Mouse (Mus musculus): ENCODE data around the gene Psmc3ip. TPM values are rescaled to one million over a fixed set of nuclear protein-coding genes. Genes with fewer than 3 reads are reported as not detected.
A peak's percentile ranks its signal among the peaks of the same experiment; 100 is the strongest.
"Not testable (repeated sequence)": the region's sequence is repeated elsewhere in the genome, so short reads cannot be mapped to it uniquely, and the experiment has no call there.

The Psmc3ip gene
- polyA plus RNA-seq, 1 experiment from 2014 or later, result 45.7 TPM

DNA sequence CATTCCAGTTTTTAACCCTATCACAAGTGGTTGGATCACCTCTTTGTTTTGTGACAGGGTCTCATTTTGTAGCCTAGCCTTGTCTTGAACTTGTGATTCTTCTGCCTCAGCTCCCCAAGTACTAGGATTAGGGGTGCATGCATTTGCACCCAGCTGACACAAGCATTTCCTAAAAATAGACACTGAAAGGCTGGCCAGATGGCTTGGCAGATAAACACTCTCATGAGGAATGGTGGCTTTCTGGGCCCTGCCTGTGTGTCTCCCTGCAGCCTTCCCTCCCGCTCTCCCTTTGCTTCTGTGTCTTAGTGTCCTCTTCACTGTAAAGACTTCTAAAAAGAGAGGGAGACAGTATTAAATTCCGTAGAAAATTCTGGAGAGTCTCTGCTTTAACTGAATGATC is 36.0 kb upstream of the Psmc3ip start:
- no peak for ATAC-seq (ENCODE audit: insufficient number of reproducible peaks, insufficient read depth, low FRiP score, low TSS enrichment)
- H3K4me1 ChIP-seq, result no peaks in the 10 kb centered on the region
- H3K9ac ChIP-seq, result no peak overlapping the region
- peaks cover 9% of the 10 kb centered on the region for H3K36me3 ChIP-seq
- H3K4me2 ChIP-seq (replicated peaks), result no peak overlapping the region
- WGBS, result 95% methylated on average over 2 of the region's 2 CpGs
- no peaks in the 10 kb centered on the region for H3K9me3 ChIP-seq
- no peaks in the 10 kb centered on the region for H3K27me3 ChIP-seq
- no peak overlapping the region for H3K27ac ChIP-seq
- H3K4me3 ChIP-seq, result no peak overlapping the region

DNA sequence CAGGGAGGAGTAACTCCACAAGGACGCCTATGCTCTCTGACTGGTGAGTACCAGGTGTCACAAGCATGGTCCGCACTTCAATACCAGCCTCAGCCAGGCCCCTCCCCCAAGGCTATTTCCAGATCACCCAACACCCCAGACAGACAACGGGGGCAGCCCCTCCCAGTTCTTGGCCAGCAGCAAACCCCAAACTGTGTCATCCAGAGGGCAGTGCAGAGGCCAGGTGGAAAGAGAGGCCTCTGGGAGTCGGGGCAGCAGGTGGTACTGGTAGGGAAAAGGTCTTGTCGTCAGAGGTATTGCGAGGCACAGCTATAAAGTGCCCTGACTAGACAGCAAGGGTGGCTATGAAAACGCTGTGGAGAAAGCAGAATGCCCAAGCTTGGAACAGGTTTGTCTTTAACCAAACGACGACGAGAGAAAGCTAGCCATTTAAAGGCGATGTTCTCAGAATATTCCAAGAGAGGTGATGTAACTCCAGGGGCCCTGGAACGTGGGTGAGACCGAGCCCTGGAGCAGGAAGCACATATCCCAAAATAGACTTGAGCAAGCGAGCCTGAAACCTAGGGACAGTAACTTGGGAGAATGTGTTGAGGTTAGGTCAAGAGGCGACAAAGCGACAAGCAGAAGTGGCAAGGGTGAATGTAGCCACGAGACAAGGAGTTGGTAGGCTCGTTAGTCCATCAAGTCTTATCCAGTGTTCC is 35.0 kb upstream of the Psmc3ip start:
- Histone ChIP-seq H3K4me3 (no peak overlapping the region), H3K4me2 (replicated peaks) (no peak overlapping the region), H3K4me1 (no peaks in the 10 kb centered on the region), H3K27ac (no peak overlapping the region), H3K9me3 (no peaks in the 10 kb centered on the region), H3K9ac (no peak overlapping the region), H3K36me3 (peaks cover 19% of the 10 kb centered on the region), H3K27me3 (no peaks in the 10 kb centered on the region)
- WGBS, result 51% methylated on average over 18 of the region's 18 CpGs
- ATAC-seq (ENCODE audit: insufficient number of reproducible peaks, insufficient read depth, low FRiP score, low TSS enrichment), result no peak

DNA sequence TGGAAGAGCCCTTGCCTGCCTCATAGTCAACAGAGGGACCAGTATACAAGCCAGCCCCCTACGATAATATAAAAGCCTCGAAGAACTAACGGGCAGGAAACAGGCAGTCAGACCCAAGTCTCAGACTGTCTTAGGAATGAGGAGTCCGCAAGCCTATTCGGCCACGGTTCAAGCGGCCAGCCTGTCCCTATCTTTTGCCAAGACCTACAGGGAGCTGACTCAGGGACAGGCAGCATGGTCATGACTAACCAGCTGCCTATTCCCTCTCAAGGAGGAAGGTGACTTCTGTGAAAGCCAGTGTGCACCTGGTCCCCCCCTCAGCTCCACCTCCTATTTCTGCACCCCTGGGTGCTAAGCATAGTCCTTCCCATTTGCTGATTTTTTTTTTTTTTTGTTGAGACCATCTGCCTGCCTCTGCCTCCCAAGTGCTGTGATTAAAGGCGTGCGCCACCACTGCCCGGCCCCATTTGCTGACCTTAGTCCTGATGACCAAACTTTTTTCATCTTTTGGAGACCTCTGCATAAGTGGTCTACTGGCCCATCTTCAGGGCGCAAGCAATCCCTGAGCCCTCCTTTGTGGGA is 33.9 kb upstream of the Psmc3ip start:
- no peaks in the 10 kb centered on the region for H3K27me3 ChIP-seq
- H3K9ac ChIP-seq, result no peak overlapping the region
- H3K36me3 ChIP-seq, result peaks cover 26% of the 10 kb centered on the region
- no peak overlapping the region for H3K4me3 ChIP-seq
- no peak for ATAC-seq (ENCODE audit: insufficient number of reproducible peaks, insufficient read depth, low FRiP score, low TSS enrichment)
- no peaks in the 10 kb centered on the region for H3K9me3 ChIP-seq
- no peaks in the 10 kb centered on the region for H3K4me1 ChIP-seq
- H3K4me2 ChIP-seq (replicated peaks), result no peak overlapping the region
- H3K27ac ChIP-seq, result no peak overlapping the region
- 83% methylated on average over 11 of the region's 11 CpGs for WGBS

DNA sequence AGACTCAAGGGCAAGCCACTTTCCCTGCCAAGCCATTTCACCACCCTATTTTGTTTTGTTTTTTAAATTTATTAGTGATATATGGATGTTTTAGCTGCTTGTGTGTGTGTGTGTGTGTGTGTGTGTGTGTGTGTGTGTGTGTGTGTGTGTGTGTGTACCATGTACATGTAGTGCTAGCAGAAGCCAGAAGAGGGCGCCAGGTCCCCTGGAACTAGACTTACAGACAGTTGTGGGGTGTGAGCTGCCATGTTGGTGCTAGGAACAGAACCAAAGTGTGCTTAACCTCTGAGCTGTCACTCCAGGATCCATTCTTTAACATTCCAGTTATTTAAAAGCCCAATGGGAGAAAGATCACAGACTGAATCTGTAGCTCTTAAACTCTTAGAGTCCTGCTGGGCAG is 31.8 kb upstream of the Psmc3ip start:
- H3K9ac ChIP-seq, result no peak overlapping the region
- ATAC-seq (ENCODE audit: insufficient number of reproducible peaks, insufficient read depth, low FRiP score, low TSS enrichment), result no peak
- no peaks in the 10 kb centered on the region for H3K9me3 ChIP-seq
- peaks cover 45% of the 10 kb centered on the region for H3K36me3 ChIP-seq
- 89% methylated on average over 1 of the region's 1 CpGs for WGBS
- no peak overlapping the region for H3K4me2 ChIP-seq (replicated peaks)
- no peak overlapping the region for H3K27ac ChIP-seq
- H3K4me1 ChIP-seq, result no peaks in the 10 kb centered on the region
- H3K27me3 ChIP-seq, result no peaks in the 10 kb centered on the region
- H3K4me3 ChIP-seq, result no peak overlapping the region

DNA sequence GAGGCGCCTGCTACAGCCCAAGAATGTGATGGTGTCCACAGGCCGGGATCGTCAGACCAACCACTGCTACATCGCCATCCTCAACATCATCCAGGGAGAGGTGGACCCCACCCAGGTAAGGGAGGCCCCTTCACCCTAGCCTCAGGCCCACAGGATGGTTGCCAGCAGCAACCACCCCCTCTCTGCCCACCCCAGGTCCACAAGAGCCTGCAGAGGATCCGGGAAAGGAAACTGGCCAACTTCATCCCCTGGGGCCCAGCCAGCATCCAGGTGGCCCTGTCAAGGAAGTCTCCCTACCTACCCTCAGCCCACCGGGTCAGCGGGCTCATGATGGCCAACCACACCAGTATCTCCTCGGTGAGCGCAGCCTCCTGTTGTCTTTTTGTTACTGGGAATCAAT is 29.8 kb upstream of the Psmc3ip start:
- H3K4me1 ChIP-seq, result peaks cover 12% of the 10 kb centered on the region
- WGBS, result 92% methylated on average over 9 of the region's 9 CpGs
- peaks cover 45% of the 10 kb centered on the region for H3K36me3 ChIP-seq
- not testable (repeated sequence) for H3K9me3 ChIP-seq; H3K9ac ChIP-seq; H3K27ac ChIP-seq; H3K4me3 ChIP-seq; H3K4me2 ChIP-seq (replicated peaks); ATAC-seq (ENCODE audit: insufficient number of reproducible peaks, insufficient read depth, low FRiP score, low TSS enrichment); H3K27me3 ChIP-seq

DNA sequence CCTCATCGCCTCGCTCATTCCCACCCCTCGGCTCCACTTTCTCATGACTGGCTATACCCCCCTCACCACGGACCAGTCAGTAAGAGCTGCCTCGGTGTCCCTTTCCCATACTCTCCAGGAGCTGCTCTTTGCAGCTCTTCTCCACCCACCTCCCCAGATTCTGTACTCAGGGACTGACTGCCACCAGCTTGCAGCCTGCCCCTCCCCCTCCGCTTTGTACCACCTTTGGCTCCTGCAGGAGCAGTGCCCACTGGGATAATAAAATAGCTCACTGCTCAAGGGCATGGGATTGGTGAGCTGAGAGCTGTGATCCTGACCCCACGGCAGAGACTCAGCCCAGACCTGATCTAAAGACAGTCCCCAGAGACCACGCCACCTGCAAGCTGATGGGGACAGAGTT is 29.3 kb upstream of the Psmc3ip start:
- not testable (repeated sequence) for ATAC-seq (ENCODE audit: insufficient number of reproducible peaks, insufficient read depth, low FRiP score, low TSS enrichment); H3K27me3 ChIP-seq; H3K9ac ChIP-seq; H3K9me3 ChIP-seq; H3K27ac ChIP-seq; H3K4me3 ChIP-seq; H3K4me2 ChIP-seq (replicated peaks)
- Histone ChIP-seq H3K36me3 (peaks cover 45% of the 10 kb centered on the region), H3K4me1 (peaks cover 12% of the 10 kb centered on the region)
- 92% methylated on average over 8 of the region's 8 CpGs for WGBS

DNA sequence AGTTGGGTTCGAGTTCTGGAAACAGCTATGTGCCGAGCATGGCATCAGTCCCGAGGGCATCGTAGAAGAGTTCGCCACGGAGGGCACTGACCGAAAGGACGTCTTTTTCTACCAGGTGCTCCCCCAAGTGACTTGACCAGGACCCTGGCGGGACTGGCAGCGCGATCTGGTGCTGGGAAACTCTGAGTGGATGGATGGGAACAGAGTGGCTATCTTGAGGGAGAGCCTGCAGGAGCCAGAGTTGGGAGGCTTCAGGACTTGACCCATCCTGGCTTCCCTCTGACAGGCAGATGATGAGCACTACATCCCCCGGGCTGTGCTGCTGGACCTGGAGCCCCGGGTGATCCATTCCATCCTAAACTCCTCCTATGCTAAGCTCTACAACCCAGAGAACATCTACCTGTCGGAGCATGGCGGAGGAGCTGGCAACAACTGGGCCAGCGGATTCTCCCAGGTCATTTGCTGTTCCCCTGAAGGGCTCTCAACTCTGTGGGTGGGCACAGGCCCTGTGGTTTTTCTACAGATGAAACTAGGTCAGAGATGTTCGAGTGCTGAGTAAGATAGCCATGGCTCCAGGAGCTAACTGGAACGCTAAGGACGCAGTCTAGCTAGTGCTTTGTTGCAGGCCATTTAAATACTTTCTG is 25.4 kb upstream of the Psmc3ip start:
- Histone ChIP-seq H3K9me3 (no peaks in the 10 kb centered on the region), H3K4me1 (peaks cover 27% of the 10 kb centered on the region), H3K36me3 (peaks cover 36% of the 10 kb centered on the region), H3K27me3 (no peaks in the 10 kb centered on the region), H3K9ac (peak overlapping the region; percentile 63), H3K4me2 (replicated peaks) (peak overlapping the region; percentile 96), H3K27ac (peak overlapping the region; percentile 86), H3K4me3 (peak overlapping the region; percentile 92)
- no peak for ATAC-seq (ENCODE audit: insufficient number of reproducible peaks, insufficient read depth, low FRiP score, low TSS enrichment)
- WGBS, result 25% methylated on average over 19 of the region's 19 CpGs

DNA sequence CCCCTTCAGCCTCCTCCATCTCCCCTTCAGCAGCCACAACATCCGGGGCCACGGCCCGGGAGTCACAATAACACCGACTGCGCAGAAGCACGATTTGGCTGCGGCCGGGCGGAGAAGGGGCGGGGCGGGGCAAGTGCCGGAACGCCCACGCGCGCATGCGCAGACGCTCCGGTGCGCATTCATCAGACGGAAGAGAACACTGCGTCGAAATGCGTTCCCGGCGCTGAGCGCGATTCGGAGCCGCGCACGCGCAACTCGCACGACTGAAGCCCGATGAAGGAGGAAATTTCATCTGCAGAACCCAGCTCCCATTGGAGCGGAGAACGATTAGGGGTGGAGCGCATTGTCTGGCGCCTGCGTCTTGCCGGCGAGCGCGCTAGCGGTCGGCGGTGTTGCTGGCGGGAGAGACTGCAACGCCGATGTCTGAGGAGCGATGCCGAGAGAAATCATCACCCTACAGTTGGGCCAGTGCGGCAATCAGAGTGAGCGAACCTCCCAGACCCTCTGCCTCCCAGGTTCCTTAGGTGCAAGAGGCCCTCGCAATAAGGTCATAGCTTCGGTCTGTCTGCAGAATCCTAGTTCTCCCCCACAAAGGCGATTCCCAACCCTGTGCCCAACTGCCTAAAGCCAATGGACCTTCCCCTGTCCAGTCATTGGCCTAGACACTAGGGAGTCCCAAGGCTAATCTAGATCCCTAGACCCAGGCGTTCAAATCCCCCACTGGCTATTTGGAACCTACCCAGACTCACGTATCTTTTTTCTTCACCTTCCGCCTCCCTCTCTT is 24.7 kb upstream of the Psmc3ip start, which contains the start of the genes Retreg3 and Tubg1:
Gene Retreg3 (minus strand): TSS at position 133 of the 784 bp plus-strand sequence.
Gene Tubg1 (plus strand): TSS at position 178 of the 784 bp plus-strand sequence.
- Histone ChIP-seq H3K9me3 (no peaks in the 10 kb centered on the region), H3K27me3 (no peaks in the 10 kb centered on the region), H3K4me2 (replicated peaks) (peak within 1 kb of the TSS; percentile 96), H3K4me3 (peak within 1 kb of the TSS; percentile 92), H3K4me1 (peaks cover 27% of the 10 kb centered on the region), H3K36me3 (peaks cover 29% of the 10 kb centered on the region), H3K27ac (peak within 1 kb of the TSS; percentile 86), H3K9ac (peak within 1 kb of the TSS; percentile 93)
- ATAC-seq (ENCODE audit: insufficient number of reproducible peaks, insufficient read depth, low FRiP score, low TSS enrichment), result peak; percentile 92
- under 1% methylated on average over 61 of the region's 61 CpGs for WGBS

DNA sequence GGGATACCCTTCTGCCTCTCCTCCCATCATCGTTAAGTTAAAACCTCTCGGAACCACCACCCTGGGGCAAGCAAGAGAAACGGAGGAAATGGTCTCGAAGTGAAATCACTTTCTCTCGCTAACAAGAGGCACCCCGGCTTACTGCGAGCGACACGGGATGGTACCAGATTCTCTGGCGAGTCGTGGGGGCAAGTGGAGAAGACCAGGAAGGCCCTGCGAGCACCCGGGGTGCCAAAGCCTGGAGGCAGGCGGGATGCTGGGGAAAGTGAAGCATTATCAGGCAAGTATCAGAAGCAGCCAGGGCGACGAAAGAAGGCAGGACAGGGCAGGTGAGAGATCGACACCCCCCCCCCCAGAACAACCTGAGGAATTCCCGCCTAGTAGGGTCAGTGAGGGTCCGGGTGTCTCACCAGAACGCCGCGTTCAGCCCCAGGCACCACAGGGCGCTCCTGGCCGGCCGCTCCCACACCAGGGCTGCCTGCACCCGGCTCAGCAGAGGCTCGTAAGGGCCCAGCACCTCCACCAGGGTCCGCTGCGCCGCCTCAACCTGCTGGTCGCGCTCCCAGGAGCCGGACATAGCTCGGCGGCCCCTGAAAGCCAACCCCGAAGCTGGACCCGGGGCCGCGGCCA is 24.0 kb upstream of the Psmc3ip start:
- ATAC-seq (ENCODE audit: insufficient number of reproducible peaks, insufficient read depth, low FRiP score, low TSS enrichment), result peak; percentile 79; the same call in 1 of the 2 replicates
- peak overlapping the region; percentile 93 for H3K9ac ChIP-seq
- no peaks in the 10 kb centered on the region for H3K9me3 ChIP-seq
- H3K36me3 ChIP-seq, result peaks cover 24% of the 10 kb centered on the region
- H3K4me3 ChIP-seq, result peak overlapping the region; percentile 92
- H3K27ac ChIP-seq, result peak overlapping the region; percentile 86
- no peaks in the 10 kb centered on the region for H3K27me3 ChIP-seq
- peak overlapping the region; percentile 96 for H3K4me2 ChIP-seq (replicated peaks)
- WGBS, result under 1% methylated on average over 35 of the region's 39 CpGs
- peaks cover 27% of the 10 kb centered on the region for H3K4me1 ChIP-seq

DNA sequence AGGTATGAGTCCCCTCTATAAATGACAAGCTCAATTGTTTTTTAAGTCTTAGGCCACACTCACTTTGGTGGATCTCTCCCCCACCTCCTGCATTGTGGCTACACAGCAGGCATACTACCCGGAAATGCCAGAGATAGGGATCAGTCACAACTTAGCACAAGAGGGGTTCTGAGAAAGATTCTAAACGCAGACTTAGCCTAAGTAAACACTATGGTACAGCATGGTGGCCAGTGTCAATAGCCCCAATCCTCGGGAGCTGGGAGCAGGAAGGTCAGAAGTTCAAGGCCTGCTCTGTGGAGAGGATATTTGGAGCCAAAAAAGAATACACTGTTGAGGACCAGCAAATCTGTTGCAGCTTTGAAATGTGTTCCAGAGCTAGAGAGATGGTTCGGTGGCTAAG is 22.9 kb upstream of the Psmc3ip start:
- H3K27me3 ChIP-seq, result no peaks in the 10 kb centered on the region

DNA sequence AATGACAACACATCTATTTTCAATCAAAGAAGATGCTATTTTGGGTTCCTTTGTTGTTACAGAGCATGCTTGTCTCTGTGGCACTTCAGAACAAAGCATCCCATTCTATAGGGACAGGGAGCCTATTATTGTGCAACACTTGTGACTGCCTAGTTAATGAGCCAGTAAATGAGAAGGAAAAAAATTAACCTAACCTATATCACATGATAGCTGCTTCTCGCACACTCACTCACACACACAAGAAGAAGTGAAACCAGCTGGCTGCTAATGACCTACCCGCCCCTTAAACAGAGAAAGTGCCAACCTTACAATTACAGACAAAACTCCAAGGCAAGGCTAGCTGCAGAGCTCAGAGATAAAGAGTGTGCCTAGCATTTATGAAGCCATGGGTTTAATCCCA is 20.3 kb upstream of the Psmc3ip start:
- 79% methylated on average over 2 of the region's 2 CpGs for WGBS
- H3K4me2 ChIP-seq (replicated peaks), result no peak overlapping the region
- peaks cover 10% of the 10 kb centered on the region; the same call in 1 of the 2 replicates for H3K36me3 ChIP-seq
- no peak overlapping the region for H3K27ac ChIP-seq
- ATAC-seq (ENCODE audit: insufficient number of reproducible peaks, insufficient read depth, low FRiP score, low TSS enrichment), result no peak
- H3K9ac ChIP-seq, result no peak overlapping the region
- H3K27me3 ChIP-seq, result no peaks in the 10 kb centered on the region
- H3K4me3 ChIP-seq, result no peak overlapping the region
- no peaks in the 10 kb centered on the region for H3K9me3 ChIP-seq
- peaks cover 17% of the 10 kb centered on the region for H3K4me1 ChIP-seq

More for the DNA sequence above, 22.9 kb upstream of the Psmc3ip start:
- Histone ChIP-seq H3K4me3 (peak overlapping the region; percentile 92), H3K4me2 (replicated peaks) (peak overlapping the region; percentile 96), H3K4me1 (peaks cover 27% of the 10 kb centered on the region), H3K36me3 (peaks cover 15% of the 10 kb centered on the region), H3K27ac (no peak overlapping the region), H3K9me3 (no peaks in the 10 kb centered on the region), H3K9ac (peak overlapping the region; percentile 28)
- WGBS, result 38% methylated on average over 4 of the region's 4 CpGs
- ATAC-seq (ENCODE audit: insufficient number of reproducible peaks, insufficient read depth, low FRiP score, low TSS enrichment), result no peak
